ENCODE assay signal across 7 mouse cellular contexts in the genomic region with DNA sequence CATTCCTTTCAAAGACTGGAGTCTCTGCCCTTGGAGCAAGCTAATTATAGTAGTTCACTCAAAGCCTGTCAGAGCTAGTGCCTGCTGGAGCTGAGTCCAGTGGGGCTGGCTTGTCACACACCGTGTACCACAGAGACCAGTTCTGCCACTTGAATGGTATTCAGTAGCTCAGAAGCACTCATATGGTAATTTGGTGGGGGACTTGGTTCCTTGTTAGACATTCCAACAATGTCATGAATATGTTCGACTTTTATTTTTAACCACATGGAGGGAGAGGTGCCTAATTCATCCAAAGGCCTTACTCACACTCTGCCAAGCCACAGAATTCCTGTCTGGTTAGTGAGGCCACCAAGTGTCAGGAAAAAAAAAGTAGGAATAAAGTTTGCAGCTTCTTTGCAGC. TPM values are rescaled to one million over a fixed set of nuclear protein-coding genes. Genes with fewer than 3 reads are reported as not detected.
DNase-seq lines count a peak whose midpoint lies in the region; ATAC-seq and TF ChIP-seq lines count a peak whose summit lies in the region.

No protein-coding gene starts in this region.

- intact Hi-C loops in heart, postnatal 10 days (cut with DNase I): loop anchor here (2.0 kb wide), 1 partner anchor 20 kb away; no protein-coding TSS in a partner anchor

- TF ChIP-seq POLR2A in embryonic fibroblast, embryonic 13.5 days (IDR thresholded peaks at IDR 0.05; ENCODE audit: low read depth, low read length): no peak

- peaks cover 10% of the 10 kb centered on the region for H3K4me1 ChIP-seq in embryonic fibroblast, embryonic 13.5 days (ENCODE audit: control insufficient read depth, insufficient read depth, low read length)
- no peaks in the 10 kb centered on the region for H3K4me1 ChIP-seq in intestine, postnatal 0 days (replicated peaks; ENCODE audit: control insufficient read depth, insufficient read depth, low read length)

- TF ChIP-seq CTCF in embryonic fibroblast, embryonic 13.5 days (IDR thresholded peaks at IDR 0.05; ENCODE audit: borderline replicate concordance, insufficient read depth, low read length): no peak
- TF ChIP-seq CTCF in intestine, postnatal 0 days (IDR thresholded peaks at IDR 0.05; ENCODE audit: low read depth): no peak

- H3K27me3 ChIP-seq in intestine, postnatal 0 days (replicated peaks; ENCODE audit: control insufficient read depth, insufficient read depth, low read length): peaks cover 7% of the 10 kb centered on the region; the same call in 1 of the 2 replicates

- no peak overlapping the region for H3K9ac ChIP-seq in intestine, postnatal 0 days (ENCODE audit: low read depth, low read length)

- peak overlapping the region; percentile 75; the same call in 1 of the 2 replicates for H3K27ac ChIP-seq in embryonic fibroblast, embryonic 13.5 days (ENCODE audit: insufficient read depth, low read length)
- H3K27ac ChIP-seq in intestine, postnatal 0 days (ENCODE audit: low read depth, low read length): no peak overlapping the region

- WGBS in intestine, postnatal 0 days: 51% methylated on average over 2 of the region's 2 CpGs

- peak; percentile 81 for DNase-seq in adipocyte (ENCODE audit: low spot score)
- DNase-seq in heart, postnatal 10 days: peak; percentile 71 to 74
- peak; percentile 32 for DNase-seq in lung, postnatal 10 days
- no peak for DNase-seq in left cerebral cortex, adult 9 months (ENCODE audit: low spot score in 2 of 2)
- DNase-seq in right cerebral cortex, postnatal 25 days: no peak

- H3K4me2 ChIP-seq in intestine, postnatal 0 days (replicated peaks; ENCODE audit: low read depth): no peak overlapping the region

- ATAC-seq in intestine, postnatal 0 days: no peak

- H3K9me3 ChIP-seq in intestine, postnatal 0 days (ENCODE audit: control insufficient read depth): no peaks in the 10 kb centered on the region

- H3K4me3 ChIP-seq in embryonic fibroblast, embryonic 13.5 days (ENCODE audit: insufficient read depth, low read length): no peak overlapping the region
- H3K4me3 ChIP-seq in intestine, postnatal 0 days (ENCODE audit: low read depth, low read length): no peak overlapping the region

- no peaks in the 10 kb centered on the region for H3K36me3 ChIP-seq in intestine, postnatal 0 days (ENCODE audit: control insufficient read depth, insufficient read depth)

RNA-seq across cellular contexts. Expression of a gene that starts 15.8 kb away (rescaled TPM):
- polyA plus RNA-seq in embryonic fibroblast, embryonic 13.5 days (2011; ENCODE audit: insufficient read length, low read depth, missing spikeins): not detected in 2 replicates
- total RNA-seq in heart, postnatal 10 days (2021): not detected
- polyA plus RNA-seq in intestine, postnatal 0 days (2015; fragmentation: Nextera tagmentation; extraction: Ambion mirVana): not detected in 2 replicates

RNA-seq across cellular contexts. Expression of a gene that starts 19.0 kb away (rescaled TPM):
- 49.8 and 55.6 TPM in 2 replicates for polyA plus RNA-seq in embryonic fibroblast, embryonic 13.5 days (2011; ENCODE audit: insufficient read length, low read depth, missing spikeins)
- total RNA-seq in heart, postnatal 10 days (2021): 10 to 100 TPM; 13.6 to 17.1 TPM
- 17.7 and 17.8 TPM in 2 replicates for polyA plus RNA-seq in intestine, postnatal 0 days (2015; fragmentation: Nextera tagmentation; extraction: Ambion mirVana)

RNA-seq across cellular contexts. Expression of a gene that starts 22.7 kb away (rescaled TPM):
- polyA plus RNA-seq in embryonic fibroblast, embryonic 13.5 days (2011; ENCODE audit: insufficient read length, low read depth, missing spikeins): not detected in 2 replicates
- total RNA-seq in heart, postnatal 10 days (2021): 1 to 10 TPM; 6.6 to 9.1 TPM
- 21.5 and 22.8 TPM in 2 replicates for polyA plus RNA-seq in intestine, postnatal 0 days (2015; fragmentation: Nextera tagmentation; extraction: Ambion mirVana)

RNA-seq across cellular contexts. Expression of a gene that starts 35.8 kb away (rescaled TPM):
- polyA plus RNA-seq in embryonic fibroblast, embryonic 13.5 days (2011; ENCODE audit: insufficient read length, low read depth, missing spikeins): 140 and 154 TPM in 2 replicates
- 100 to 1,000 TPM; 111 to 121 TPM for total RNA-seq in heart, postnatal 10 days (2021)
- polyA plus RNA-seq in intestine, postnatal 0 days (2015; fragmentation: Nextera tagmentation; extraction: Ambion mirVana): 44.5 and 44.9 TPM in 2 replicates

RNA-seq across cellular contexts. Expression of a gene that starts 55.5 kb away (rescaled TPM):
- polyA plus RNA-seq in embryonic fibroblast, embryonic 13.5 days (2011; ENCODE audit: insufficient read length, low read depth, missing spikeins): 0.39 TPM in 1 of 2 replicates, not detected in the other
- total RNA-seq in heart, postnatal 10 days (2021): 100 to 1,000 TPM; 228 to 235 TPM
- 1.9 and 2.8 TPM in 2 replicates for polyA plus RNA-seq in intestine, postnatal 0 days (2015; fragmentation: Nextera tagmentation; extraction: Ambion mirVana)

Comparison
In these comparisons a context has a peak if more than half of its experiments do, and no peak if none do; other contexts are left out.
1. DNase-seq: peak in adipocyte (single experiment), heart, postnatal 10 days (2 of 2) and lung, postnatal 10 days (single experiment); none in left cerebral cortex, adult 9 months (0 of 2) and right cerebral cortex, postnatal 25 days (single experiment).
2. RNA of a gene that starts 22.7 kb away (polyA plus RNA-seq): 21.5 to 22.8 TPM in intestine, postnatal 0 days; not detected in embryonic fibroblast, embryonic 13.5 days; every median in the first group is over 10 times any median in the second.